Mouse (Mus musculus): ENCODE data around the gene Disp1. TPM values are rescaled to one million over a fixed set of nuclear protein-coding genes. Genes with fewer than 3 reads are reported as not detected.

The Disp1 gene
- polyA plus RNA-seq, 1 experiment from 2014 or later: 9.1 TPM

- peaks cover 25% of the 10 kb centered on the region for H3K4me1 ChIP-seq (ENCODE audit: control insufficient read depth, insufficient read depth, low read length)
- 71% methylated on average over 9 of the region's 9 CpGs for WGBS
- no peaks in the 10 kb centered on the region for H3K27me3 ChIP-seq (ENCODE audit: control insufficient read depth, insufficient read depth, low read length)
- DNase-seq: no peak
- H3K9me3 ChIP-seq (ENCODE audit: control insufficient read depth, low read length): no peaks in the 10 kb centered on the region
- no peak for ATAC-seq (ENCODE audit: low FRiP score, low TSS enrichment)
- no peak overlapping the region for H3K27ac ChIP-seq (replicated peaks; ENCODE audit: low read depth, low read length)
- no peak overlapping the region for H3K4me2 ChIP-seq (ENCODE audit: low read length)
- no peak overlapping the region for H3K4me3 ChIP-seq (replicated peaks; ENCODE audit: low read depth, low read length)
- no peak overlapping the region for H3K9ac ChIP-seq (replicated peaks; ENCODE audit: low read length)
- no peaks in the 10 kb centered on the region for H3K36me3 ChIP-seq (ENCODE audit: control insufficient read depth, insufficient read depth, low read length)
Measured at GRCm38 (mm10) chr1:183190456-183190855, 30.9 kb downstream of the Disp1 start.

GRCm38 (mm10) chr1:183189014-183189662, 32.2 kb downstream of the Disp1 start:
- WGBS: 63% methylated on average over 10 of the region's 10 CpGs
- ATAC-seq (ENCODE audit: low FRiP score, low TSS enrichment) (no peak), DNase-seq (no peak)
- Histone ChIP-seq H3K27me3 (ENCODE audit: control insufficient read depth, insufficient read depth, low read length) (no peaks in the 10 kb centered on the region), H3K27ac (replicated peaks; ENCODE audit: low read depth, low read length) (no peak overlapping the region), H3K9me3 (ENCODE audit: control insufficient read depth, low read length) (no peaks in the 10 kb centered on the region), H3K36me3 (ENCODE audit: control insufficient read depth, insufficient read depth, low read length) (no peaks in the 10 kb centered on the region), H3K4me1 (ENCODE audit: control insufficient read depth, insufficient read depth, low read length) (peaks cover 27% of the 10 kb centered on the region), H3K9ac (replicated peaks; ENCODE audit: low read length) (no peak overlapping the region), H3K4me3 (replicated peaks; ENCODE audit: low read depth, low read length) (no peak overlapping the region), H3K4me2 (ENCODE audit: low read length) (no peak overlapping the region)

DNA sequence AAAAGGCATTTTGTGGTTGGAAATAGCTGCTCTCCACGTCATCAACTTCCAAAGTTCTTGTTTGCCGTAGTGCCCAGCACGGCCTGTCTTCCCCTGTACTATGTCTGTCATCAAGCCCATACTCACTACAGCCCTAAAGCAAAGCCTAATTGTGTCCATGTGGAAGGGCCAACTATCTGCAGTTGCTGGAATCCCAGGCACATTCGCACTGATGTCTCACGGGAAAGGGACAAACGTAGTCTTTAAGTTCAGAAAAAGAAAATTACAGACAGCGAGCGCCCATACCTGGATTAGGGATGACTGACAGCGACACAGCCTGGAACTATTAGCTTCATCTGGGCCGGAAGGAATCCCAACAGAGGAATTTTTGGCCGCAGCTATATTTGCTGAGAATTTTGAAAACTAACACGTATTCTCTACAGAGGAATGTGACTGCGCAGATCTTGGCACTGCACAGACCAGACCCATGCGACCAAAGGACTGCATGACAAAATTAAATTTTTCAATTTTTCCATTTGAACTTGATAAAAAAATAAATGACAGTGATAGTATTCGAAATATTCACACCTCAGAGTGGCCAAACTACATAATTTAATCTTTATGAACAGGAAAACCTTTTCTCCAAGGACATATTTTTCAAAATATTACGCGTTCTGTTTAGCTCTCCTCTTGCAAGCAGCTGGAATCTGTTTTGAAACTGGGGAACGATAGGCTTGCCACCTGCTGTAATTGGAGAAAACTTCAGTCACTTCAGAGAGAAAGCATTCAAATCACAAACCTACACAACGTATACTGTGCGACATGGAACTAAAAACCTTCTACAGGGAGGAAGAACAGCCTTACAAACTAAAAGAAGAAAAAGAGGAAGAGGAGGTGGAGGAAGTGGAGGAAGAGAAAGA, 33.0 kb downstream of the Disp1 start:
- no peak for ATAC-seq (ENCODE audit: low FRiP score, low TSS enrichment)
- H3K27ac ChIP-seq (replicated peaks; ENCODE audit: low read depth, low read length): no peak overlapping the region
- DNase-seq: no peak
- WGBS: 87% methylated on average over 20 of the region's 20 CpGs
- H3K36me3 ChIP-seq (ENCODE audit: control insufficient read depth, insufficient read depth, low read length): no peaks in the 10 kb centered on the region
- peaks cover 34% of the 10 kb centered on the region for H3K4me1 ChIP-seq (ENCODE audit: control insufficient read depth, insufficient read depth, low read length)
- no peak overlapping the region for H3K9ac ChIP-seq (replicated peaks; ENCODE audit: low read length)
- no peaks in the 10 kb centered on the region for H3K27me3 ChIP-seq (ENCODE audit: control insufficient read depth, insufficient read depth, low read length)
- H3K9me3 ChIP-seq (ENCODE audit: control insufficient read depth, low read length): no peaks in the 10 kb centered on the region
- no peak overlapping the region for H3K4me2 ChIP-seq (ENCODE audit: low read length)
- no peak overlapping the region for H3K4me3 ChIP-seq (replicated peaks; ENCODE audit: low read depth, low read length)

DNA sequence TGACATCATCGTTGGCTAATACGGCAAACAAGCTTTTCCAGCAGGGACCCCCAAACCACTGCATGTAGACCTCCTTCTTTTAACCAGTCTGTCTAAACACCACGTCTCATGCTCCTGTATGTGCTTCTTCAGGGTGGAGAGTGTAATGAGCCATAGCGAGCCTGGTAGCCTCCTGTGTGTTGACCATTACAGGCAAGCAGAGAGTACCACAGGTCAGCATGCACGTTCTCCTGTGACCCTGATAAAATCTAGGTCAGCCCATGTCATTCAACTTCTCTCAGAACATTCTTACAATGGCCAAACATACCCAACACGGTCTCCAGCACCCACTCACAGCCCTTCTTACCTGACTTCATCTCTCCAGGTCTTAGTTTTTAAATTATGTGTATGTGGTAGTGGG, 35.8 kb downstream of the Disp1 start:
- Histone ChIP-seq H3K4me1 (ENCODE audit: control insufficient read depth, insufficient read depth, low read length) (peaks cover 32% of the 10 kb centered on the region), H3K9me3 (ENCODE audit: control insufficient read depth, low read length) (no peaks in the 10 kb centered on the region), H3K4me3 (replicated peaks; ENCODE audit: low read depth, low read length) (no peak overlapping the region), H3K27ac (replicated peaks; ENCODE audit: low read depth, low read length) (no peak overlapping the region), H3K4me2 (ENCODE audit: low read length) (no peak overlapping the region), H3K9ac (replicated peaks; ENCODE audit: low read length) (no peak overlapping the region), H3K36me3 (ENCODE audit: control insufficient read depth, insufficient read depth, low read length) (no peaks in the 10 kb centered on the region), H3K27me3 (ENCODE audit: control insufficient read depth, insufficient read depth, low read length) (no peaks in the 10 kb centered on the region)
- ATAC-seq (ENCODE audit: low FRiP score, low TSS enrichment) (no peak), DNase-seq (no peak)
- 85% methylated on average over 6 of the region's 6 CpGs for WGBS

DNA sequence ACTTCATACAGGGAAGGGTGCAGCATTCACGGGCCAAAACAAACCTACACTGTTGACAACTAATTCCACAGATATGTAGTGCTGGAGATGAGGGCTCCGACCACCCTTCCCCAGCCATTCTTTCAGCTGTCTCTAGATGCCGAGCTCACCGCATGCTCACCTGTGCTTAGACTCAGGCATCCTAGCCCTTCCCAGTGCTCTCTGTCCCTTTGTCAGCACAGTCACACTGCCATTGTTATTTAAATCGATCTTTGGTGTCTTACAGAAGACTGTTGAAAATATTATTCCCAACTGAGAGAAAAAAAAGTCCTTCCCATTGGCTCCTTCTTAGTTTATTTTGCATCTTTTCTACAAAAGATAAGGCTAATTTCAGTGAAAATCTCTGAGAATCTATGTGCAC, 36.6 kb downstream of the Disp1 start:
- WGBS: 67% methylated on average over 5 of the region's 5 CpGs
- no peaks in the 10 kb centered on the region for H3K27me3 ChIP-seq (ENCODE audit: control insufficient read depth, insufficient read depth, low read length)
- no peak overlapping the region for H3K9ac ChIP-seq (replicated peaks; ENCODE audit: low read length)
- H3K4me1 ChIP-seq (ENCODE audit: control insufficient read depth, insufficient read depth, low read length): peaks cover 24% of the 10 kb centered on the region
- H3K4me2 ChIP-seq (ENCODE audit: low read length): no peak overlapping the region
- DNase-seq: no peak
- no peak overlapping the region for H3K27ac ChIP-seq (replicated peaks; ENCODE audit: low read depth, low read length)
- H3K9me3 ChIP-seq (ENCODE audit: control insufficient read depth, low read length): no peaks in the 10 kb centered on the region
- ATAC-seq (ENCODE audit: low FRiP score, low TSS enrichment): no peak
- H3K4me3 ChIP-seq (replicated peaks; ENCODE audit: low read depth, low read length): no peak overlapping the region
- no peaks in the 10 kb centered on the region for H3K36me3 ChIP-seq (ENCODE audit: control insufficient read depth, insufficient read depth, low read length)

DNA sequence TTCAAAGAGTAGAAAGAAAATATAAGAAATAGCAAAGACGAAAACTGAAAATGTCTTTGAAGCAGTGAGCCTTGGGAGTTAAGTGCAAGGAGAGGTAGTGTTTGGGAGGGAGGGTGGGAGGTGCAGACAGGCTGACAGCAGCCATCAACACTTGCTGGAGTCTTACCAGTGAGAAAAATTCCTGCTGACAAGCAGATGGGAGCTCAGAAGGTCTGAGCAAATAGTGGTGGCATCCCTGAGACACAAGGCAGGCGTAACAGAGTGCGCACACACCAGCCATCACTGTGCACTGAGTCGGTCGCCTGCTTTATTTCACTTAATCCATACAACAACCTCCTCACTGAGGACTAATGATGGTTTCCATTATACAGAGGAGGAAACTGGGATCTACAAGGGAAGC, 37.8 kb downstream of the Disp1 start:
- Histone ChIP-seq H3K27me3 (ENCODE audit: control insufficient read depth, insufficient read depth, low read length) (no peaks in the 10 kb centered on the region), H3K4me2 (ENCODE audit: low read length) (no peak overlapping the region), H3K4me3 (replicated peaks; ENCODE audit: low read depth, low read length) (no peak overlapping the region), H3K9ac (replicated peaks; ENCODE audit: low read length) (no peak overlapping the region), H3K9me3 (ENCODE audit: control insufficient read depth, low read length) (no peaks in the 10 kb centered on the region), H3K36me3 (ENCODE audit: control insufficient read depth, insufficient read depth, low read length) (no peaks in the 10 kb centered on the region), H3K4me1 (ENCODE audit: control insufficient read depth, insufficient read depth, low read length) (peaks cover 17% of the 10 kb centered on the region), H3K27ac (replicated peaks; ENCODE audit: low read depth, low read length) (no peak overlapping the region)
- DNase-seq (no peak), ATAC-seq (ENCODE audit: low FRiP score, low TSS enrichment) (no peak)
- WGBS: 77% methylated on average over 5 of the region's 5 CpGs

- Histone ChIP-seq H3K4me2 (ENCODE audit: low read length) (no peak overlapping the region), H3K27me3 (ENCODE audit: control insufficient read depth, insufficient read depth, low read length) (no peaks in the 10 kb centered on the region), H3K9ac (replicated peaks; ENCODE audit: low read length) (no peak overlapping the region), H3K4me1 (ENCODE audit: control insufficient read depth, insufficient read depth, low read length) (peaks cover 17% of the 10 kb centered on the region), H3K4me3 (replicated peaks; ENCODE audit: low read depth, low read length) (no peak overlapping the region), H3K36me3 (ENCODE audit: control insufficient read depth, insufficient read depth, low read length) (no peaks in the 10 kb centered on the region), H3K27ac (replicated peaks; ENCODE audit: low read depth, low read length) (peak overlapping the region; percentile 20), H3K9me3 (ENCODE audit: control insufficient read depth, low read length) (no peaks in the 10 kb centered on the region)
- ATAC-seq (ENCODE audit: low FRiP score, low TSS enrichment): no peak
- peak; percentile 47 for DNase-seq
- WGBS: 25% methylated on average over 12 of the region's 12 CpGs
Measured at GRCm38 (mm10) chr1:183182641-183183414, 38.5 kb downstream of the Disp1 start.

- no peak overlapping the region for H3K9ac ChIP-seq (replicated peaks; ENCODE audit: low read length)
- DNase-seq (no peak), ATAC-seq (ENCODE audit: low FRiP score, low TSS enrichment) (no peak)
- no peak overlapping the region for H3K4me3 ChIP-seq (replicated peaks; ENCODE audit: low read depth, low read length)
- H3K27ac ChIP-seq (replicated peaks; ENCODE audit: low read depth, low read length): no peak overlapping the region
- no peaks in the 10 kb centered on the region for H3K9me3 ChIP-seq (ENCODE audit: control insufficient read depth, low read length)
- no peaks in the 10 kb centered on the region for H3K36me3 ChIP-seq (ENCODE audit: control insufficient read depth, insufficient read depth, low read length)
- peaks cover 17% of the 10 kb centered on the region for H3K4me1 ChIP-seq (ENCODE audit: control insufficient read depth, insufficient read depth, low read length)
- H3K4me2 ChIP-seq (ENCODE audit: low read length): no peak overlapping the region
- H3K27me3 ChIP-seq (ENCODE audit: control insufficient read depth, insufficient read depth, low read length): no peaks in the 10 kb centered on the region
- WGBS: 49% methylated on average over 2 of the region's 2 CpGs
Measured at GRCm38 (mm10) chr1:183181030-183181395, 40.3 kb downstream of the Disp1 start.
